Comparison of ENCODE assay signal across 8 mouse cellular contexts in genomic region chr7:28386462-28386861, GRCm38 (mm10). TPM values are rescaled to one million over a fixed set of nuclear protein-coding genes. Genes with fewer than 3 reads are reported as not detected.
DNase-seq lines count a peak whose midpoint lies in the region; ATAC-seq and TF ChIP-seq lines count a peak whose summit lies in the region.

No protein-coding gene starts in this region.

- H3K9me3 ChIP-seq in MEL (replicated peaks; ENCODE audit: insufficient read depth, low read length) = no peaks in the 10 kb centered on the region
- no peaks in the 10 kb centered on the region for H3K9me3 ChIP-seq in hindbrain, embryonic 11.5 days (ENCODE audit: control insufficient read depth, low read length)

- H3K4me3 ChIP-seq in MEL (ENCODE audit: control insufficient read depth in 1 of 2, insufficient read depth in 1 of 2, low read depth in 2 of 2, low read length in 2 of 2) = no peak overlapping the region
- no peak overlapping the region for H3K4me3 ChIP-seq in hindbrain, embryonic 11.5 days (ENCODE audit: low read depth, low read length)

- H3K27ac ChIP-seq in MEL (ENCODE audit: control insufficient read depth, low read depth, low read length) = no peak overlapping the region
- no peak overlapping the region for H3K27ac ChIP-seq in hindbrain, embryonic 11.5 days (ENCODE audit: low read depth, low read length)

- TF ChIP-seq RAD21 in MEL (IDR thresholded peaks at IDR 0.05; ENCODE audit: low read depth, low read length) = peak; percentile 88

- no peak for TF ChIP-seq EP300 in MEL (IDR thresholded peaks at IDR 0.05; ENCODE audit: low read depth in 1 of 2, low read length in 2 of 2)

- peak; percentile 84 to 93 (median 90) for TF ChIP-seq CTCF in MEL (IDR thresholded peaks at IDR 0.05 in 2 of 3, conservative IDR thresholded peaks at IDR 0.05 in 1 of 3; ENCODE audit: control insufficient read depth in 1 of 3, insufficient read depth in 1 of 3, low read depth in 2 of 3, low read length in 3 of 3, poor library complexity in 1 of 3, severe bottlenecking in 1 of 3)

- no peak; a peak in 1 of 4 replicates for TF ChIP-seq POLR2A in MEL (IDR thresholded peaks at IDR 0.05; ENCODE audit: control insufficient read depth in 1 of 2, insufficient read depth in 1 of 2, low read depth in 1 of 2, low read length in 2 of 2, poor library complexity in 1 of 2)

- peak; percentile 21; the same call in 1 of the 2 replicates for ATAC-seq in frontal cortex, adult (ENCODE audit: low TSS enrichment)
- ATAC-seq in hindbrain, embryonic 11.5 days (ENCODE audit: low FRiP score) = peak; percentile 41; the same call in 1 of the 2 replicates

- H3K79me2 ChIP-seq in MEL (ENCODE audit: control insufficient read depth, insufficient read depth, low read length, poor library complexity) = peaks cover 2% of the 10 kb centered on the region

- H3K36me3 ChIP-seq in MEL (ENCODE audit: control insufficient read depth in 1 of 2, insufficient read depth in 2 of 2, low read length in 2 of 2) = peaks cover 0 to 12% of the 10 kb centered on the region in 2 experiments; a peak in 2 of 4 replicates
- H3K36me3 ChIP-seq in hindbrain, embryonic 11.5 days (ENCODE audit: control insufficient read depth, insufficient read depth, low read length) = peaks cover 4% of the 10 kb centered on the region; the same call in 1 of the 2 replicates

- WGBS in hindbrain, embryonic 11.5 days = 26% methylated on average over 4 of the region's 4 CpGs

- H3K4me2 ChIP-seq in hindbrain, embryonic 11.5 days (replicated peaks; ENCODE audit: low read depth, low read length) = no peak overlapping the region

- no peaks in the 10 kb centered on the region for H3K27me3 ChIP-seq in MEL (ENCODE audit: control insufficient read depth in 1 of 2, insufficient read depth in 2 of 2, low read length in 2 of 2)
- no peaks in the 10 kb centered on the region for H3K27me3 ChIP-seq in hindbrain, embryonic 11.5 days (ENCODE audit: control insufficient read depth, insufficient read depth, low read length)

- DNase-seq in MEL (ENCODE audit: low read depth, low spot score) = peak; percentile 85
- DNase-seq in cerebellum, adult 8-10 months = peak; percentile 64
- peak; percentile 89 for DNase-seq in hindbrain, embryonic 11.5 days (ENCODE audit: low spot score)
- peak; percentile 62 for DNase-seq in left cerebral cortex, adult 11 months (ENCODE audit: low spot score)
- DNase-seq in lung, postnatal 4 days = peak; percentile 88 to 92
- peak; percentile 79 for DNase-seq in right cerebral cortex, adult 18-20 months
- DNase-seq in urinary bladder, adult 2 months (ENCODE audit: low spot score) = peak; percentile 78

- H3K9ac ChIP-seq in MEL (ENCODE audit: control insufficient read depth, low read depth, low read length, poor library complexity, severe bottlenecking) = no peak overlapping the region
- no peak overlapping the region for H3K9ac ChIP-seq in hindbrain, embryonic 11.5 days (ENCODE audit: low read depth, low read length)

- peaks cover 2 to 19% of the 10 kb centered on the region in 2 experiments; a peak in 3 of 4 replicates for H3K4me1 ChIP-seq in MEL (ENCODE audit: control insufficient read depth in 1 of 2, insufficient read depth in 2 of 2, low read length in 2 of 2)
- peaks cover 3% of the 10 kb centered on the region for H3K4me1 ChIP-seq in hindbrain, embryonic 11.5 days (replicated peaks; ENCODE audit: control insufficient read depth, insufficient read depth, low read length)

TF ChIP-seq in MEL, 35 proteins besides CTCF, POLR2A, EP300 and RAD21:
- TF ChIP-seq TAL1 (IDR thresholded peaks at IDR 0.05; ENCODE audit: low read length) (no peak), ZC3H11A (IDR thresholded peaks at IDR 0.05; ENCODE audit: low read depth, low read length) (peak; percentile 90), MXI1 (IDR thresholded peaks at IDR 0.05; ENCODE audit: low read depth, low read length) (peak; percentile 51; the same call in 1 of the 2 replicates), JUND (IDR thresholded peaks at IDR 0.05; ENCODE audit: low read depth, low read length) (no peak), TBP (IDR thresholded peaks at IDR 0.05; ENCODE audit: low read depth, low read length) (no peak), POLR2AphosphoS5 (IDR thresholded peaks at IDR 0.05; ENCODE audit: borderline replicate concordance, low read depth, low read length) (no peak), MAFK (IDR thresholded peaks at IDR 0.05; ENCODE audit: borderline replicate concordance, low read depth, low read length) (no peak), SIN3A (IDR thresholded peaks at IDR 0.05; ENCODE audit: low read length) (peak; percentile 59; the same call in 1 of the 2 replicates), USF1 (IDR thresholded peaks at IDR 0.05; ENCODE audit: low read depth, low read length) (no peak), BHLHE40 (IDR thresholded peaks at IDR 0.05; ENCODE audit: borderline replicate concordance, low read depth, low read length) (0 out of 2 replicates have a peak, but pooled peaks have one; percentile 24), SMC3 (IDR thresholded peaks at IDR 0.05; ENCODE audit: low read depth, low read length) (peak; percentile 81), USF2 (IDR thresholded peaks at IDR 0.05; ENCODE audit: borderline replicate concordance in 1 of 2, insufficient read depth in 1 of 2, low read depth in 1 of 2, low read length in 2 of 2) (no peak), CHD2 (IDR thresholded peaks at IDR 0.05; ENCODE audit: low read length) (no peak), ELF1 (IDR thresholded peaks at IDR 0.05; ENCODE audit: low read depth, low read length) (no peak; the same call in 1 of the 2 replicates)

RNA-seq across cellular contexts. Expression of gene Med29, which starts 6.0 kb away (rescaled TPM):
- 23.7 and 31.1 TPM in 2 replicates for total RNA-seq in MEL (2012; rRNA removed)
- polyA plus RNA-seq in MEL (2012; ENCODE audit: insufficient read depth in 1 of 2, insufficient read length in 2 of 2, low read depth in 1 of 2, low replicate concordance in 2 of 2, missing spikeins in 1 of 2) = 10 to 100 TPM in 1 of 2 experiments, not detected in 1; 39.6 TPM
- polyA plus RNA-seq in hindbrain, embryonic 11.5 days (2014; fragmentation: Nextera tagmentation; extraction: Ambion mirVana) = 47.6 and 49.7 TPM in 2 replicates
- 25.6 and 30.8 TPM in 2 replicates for polyA plus RNA-seq in urinary bladder, adult 2 months (2012; rRNA removed)

RNA-seq across cellular contexts. Expression of gene Paf1, which starts 6.3 kb away (rescaled TPM):
- total RNA-seq in MEL (2012; rRNA removed) = 49.9 and 53.5 TPM in 2 replicates
- polyA plus RNA-seq in MEL (2012; ENCODE audit: insufficient read depth in 1 of 2, insufficient read length in 2 of 2, low read depth in 1 of 2, low replicate concordance in 2 of 2, missing spikeins in 1 of 2) = 100 to 1,000 TPM in 1 of 2 experiments, 10 to 100 TPM in 1; 99.9 to 645 TPM
- polyA plus RNA-seq in hindbrain, embryonic 11.5 days (2014; fragmentation: Nextera tagmentation; extraction: Ambion mirVana) = 77.6 and 79.9 TPM in 2 replicates
- 108 and 130 TPM in 2 replicates for polyA plus RNA-seq in urinary bladder, adult 2 months (2012; rRNA removed)

RNA-seq across cellular contexts. Expression of gene Zfp36, which starts 6.4 kb away (rescaled TPM):
- 0.50 and 0.65 TPM in 2 replicates for total RNA-seq in MEL (2012; rRNA removed)
- polyA plus RNA-seq in MEL (2012; ENCODE audit: insufficient read depth in 1 of 2, insufficient read length in 2 of 2, low read depth in 1 of 2, low replicate concordance in 2 of 2, missing spikeins in 1 of 2) = 1 to 10 TPM in 1 of 2 experiments, not detected in 1; 2.8 TPM
- polyA plus RNA-seq in hindbrain, embryonic 11.5 days (2014; fragmentation: Nextera tagmentation; extraction: Ambion mirVana) = 3.4 and 3.9 TPM in 2 replicates
- 33.5 and 34.1 TPM in 2 replicates for polyA plus RNA-seq in urinary bladder, adult 2 months (2012; rRNA removed)

RNA-seq across cellular contexts. Expression of gene Plekhg2, which starts 14.1 kb away (rescaled TPM):
- total RNA-seq in MEL (2012; rRNA removed) = 1.1 and 1.8 TPM in 2 replicates
- 1 to 10 TPM in 1 of 2 experiments, not detected in 1; 9.2 TPM for polyA plus RNA-seq in MEL (2012; ENCODE audit: insufficient read depth in 1 of 2, insufficient read length in 2 of 2, low read depth in 1 of 2, low replicate concordance in 2 of 2, missing spikeins in 1 of 2)
- 39.5 and 48.0 TPM in 2 replicates for polyA plus RNA-seq in hindbrain, embryonic 11.5 days (2014; fragmentation: Nextera tagmentation; extraction: Ambion mirVana)
- polyA plus RNA-seq in urinary bladder, adult 2 months (2012; rRNA removed) = 11.7 and 23.9 TPM in 2 replicates

RNA-seq across cellular contexts. Expression of gene Rps16, which starts 36.0 kb away (rescaled TPM):
- 2,133 and 2,343 TPM in 2 replicates for total RNA-seq in MEL (2012; rRNA removed)
- polyA plus RNA-seq in MEL (2012; ENCODE audit: insufficient read depth in 1 of 2, insufficient read length in 2 of 2, low read depth in 1 of 2, low replicate concordance in 2 of 2, missing spikeins in 1 of 2) = 1,000 to 10,000 TPM; 1,661 to 1,740 TPM
- 746 and 776 TPM in 2 replicates for polyA plus RNA-seq in hindbrain, embryonic 11.5 days (2014; fragmentation: Nextera tagmentation; extraction: Ambion mirVana)
- polyA plus RNA-seq in urinary bladder, adult 2 months (2012; rRNA removed) = 1,939 and 2,023 TPM in 2 replicates
